Mouse (Mus musculus) embryonic facial prominence, embryonic 10.5 days (tissue): ENCODE data around the gene Noc3l. TPM values are rescaled to one million over a fixed set of nuclear protein-coding genes. Genes with fewer than 3 reads are reported as not detected.
A peak's percentile ranks its signal among the peaks of the same experiment; 100 is the strongest.

ENCODE experiments used
- DNase-seq: peaks from one replicate; pipeline ENCODE4 v3.0.0-alpha.2; 2017; ENCODE audit warnings: low spot score
- H3K27ac ChIP-seq: fragments of 300-500 bp; sonication (generic); replicated peaks from 2 replicates; pipeline ENCODE4 v1.5.1; 2016; ENCODE audit warnings: mild to moderate bottlenecking
- H3K27me3 ChIP-seq: fragments of 300-500 bp; sonication (generic); replicated peaks from 2 replicates; pipeline ENCODE4 v1.6.1; 2016; ENCODE audit warnings: low read depth, mild to moderate bottlenecking; ENCODE audit not compliant: poor library complexity, severe bottlenecking
- H3K36me3 ChIP-seq: fragments of 300-500 bp; sonication (generic); replicated peaks from 2 replicates; pipeline ENCODE4 v1.6.1; 2016; ENCODE audit warnings: mild to moderate bottlenecking, moderate library complexity
- H3K4me1 ChIP-seq: fragments of 300-500 bp; sonication (generic); 2 replicates; pipeline ENCODE4 v1.6.1; 2016
- H3K4me3 ChIP-seq: fragments of 300-500 bp; sonication (generic); 2 replicates; pipeline ENCODE4 v1.5.1; 2016; ENCODE audit warnings: mild to moderate bottlenecking, moderate library complexity
- H3K9me3 ChIP-seq: fragments of 300-500 bp; sonication (generic); 2 replicates; pipeline ENCODE4 v1.6.1; 2016; ENCODE audit warnings: mild to moderate bottlenecking
- WGBS: fragments of 180-500 bp; shearing (Covaris S2); methylation state at CpG from one replicate; pipeline ENCODE4 v1.1.7; 2016; 5-methylcytosine and 5-hydroxymethylcytosine counted together
- polyA plus RNA-seq: library from polyadenylated mRNA; unstranded; fragments of >200 nt; fragmentation: Nextera tagmentation; extraction: Ambion mirVana; gene quantifications from 2 replicates; pipeline ENCODE4 v1.2.1, GENCODE M21; 2016

Noc3l gene
- polyA plus RNA-seq, 1 experiment from 2014 or later = 11.1 TPM

DNA sequence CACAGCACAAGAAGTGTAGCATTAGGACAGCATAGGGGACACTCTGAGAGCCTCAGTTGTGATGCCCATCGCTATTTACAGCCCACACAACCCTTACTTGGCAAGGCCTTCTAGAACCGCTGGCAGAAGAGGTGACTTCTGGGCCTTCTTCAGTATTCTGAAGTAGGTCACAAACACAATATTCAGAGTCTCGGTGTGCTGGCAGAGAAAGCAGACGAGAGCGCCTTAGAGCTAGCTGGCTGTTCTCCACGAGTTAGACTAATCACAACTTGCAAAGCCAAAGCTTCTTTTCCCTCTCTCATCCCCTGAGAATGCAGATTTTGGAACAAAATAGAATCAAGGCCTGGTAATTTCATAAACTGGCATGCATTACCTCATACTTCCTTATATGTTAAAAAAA is 20.2 kb downstream of the Noc3l start:
- WGBS = 96% methylated on average over 6 of the region's 6 CpGs
- Histone ChIP-seq H3K4me3 (no peak overlapping the region), H3K36me3 (peaks cover 95% of the 10 kb centered on the region), H3K9me3 (no peaks in the 10 kb centered on the region), H3K27ac (no peak overlapping the region), H3K4me1 (no peaks in the 10 kb centered on the region), H3K27me3 (no peaks in the 10 kb centered on the region)
- no peak for DNase-seq

DNA sequence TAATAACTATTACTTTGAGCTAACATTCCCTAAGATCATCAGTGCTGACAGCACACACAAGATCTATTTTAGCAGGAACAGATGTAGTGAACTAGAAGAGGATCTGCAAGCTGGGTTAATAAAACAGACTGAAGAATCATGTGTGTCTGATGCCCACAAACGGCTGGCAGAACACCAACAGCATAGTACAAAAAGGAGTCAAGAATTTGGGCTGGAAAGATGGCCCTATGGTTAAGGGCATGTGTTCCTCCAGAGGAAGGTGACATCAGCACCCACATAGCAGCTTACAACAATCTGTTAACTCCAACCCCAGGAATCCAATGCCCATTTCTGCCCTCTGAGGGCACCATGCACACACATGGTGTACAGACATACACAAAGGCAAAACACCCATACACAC is 20.7 kb downstream of the Noc3l start:
- H3K4me3 ChIP-seq = no peak overlapping the region
- no peaks in the 10 kb centered on the region for H3K4me1 ChIP-seq
- H3K27ac ChIP-seq = no peak overlapping the region
- DNase-seq = no peak
- peaks cover 95% of the 10 kb centered on the region for H3K36me3 ChIP-seq
- WGBS = 94% methylated on average over 1 of the region's 1 CpGs
- H3K9me3 ChIP-seq = no peaks in the 10 kb centered on the region
- no peaks in the 10 kb centered on the region for H3K27me3 ChIP-seq

DNA sequence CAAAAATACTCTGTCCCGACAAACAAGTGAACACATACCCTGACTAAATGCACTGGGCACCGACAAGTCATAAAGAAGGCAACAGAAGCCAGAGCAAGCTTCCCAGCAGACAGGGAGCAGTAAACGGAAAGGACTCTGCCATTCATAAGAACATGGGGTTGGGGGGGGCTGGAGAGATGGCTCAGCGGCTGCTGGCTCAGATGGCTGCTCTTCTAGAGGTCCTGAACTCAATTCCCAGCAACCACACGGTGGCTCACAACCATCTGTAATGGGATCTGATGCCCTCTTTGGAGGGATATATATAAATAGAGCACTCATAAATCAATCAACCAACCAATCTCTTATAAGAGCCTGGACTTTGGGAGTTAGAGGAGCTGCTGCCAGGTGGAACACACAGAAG is 22.5 kb downstream of the Noc3l start:
- no peak overlapping the region for H3K4me3 ChIP-seq
- peaks cover 95% of the 10 kb centered on the region for H3K36me3 ChIP-seq
- H3K9me3 ChIP-seq = no peaks in the 10 kb centered on the region
- DNase-seq = no peak
- H3K4me1 ChIP-seq = no peaks in the 10 kb centered on the region
- no peak overlapping the region for H3K27ac ChIP-seq
- H3K27me3 ChIP-seq = no peaks in the 10 kb centered on the region
- WGBS = 86% methylated on average over 5 of the region's 5 CpGs

DNA sequence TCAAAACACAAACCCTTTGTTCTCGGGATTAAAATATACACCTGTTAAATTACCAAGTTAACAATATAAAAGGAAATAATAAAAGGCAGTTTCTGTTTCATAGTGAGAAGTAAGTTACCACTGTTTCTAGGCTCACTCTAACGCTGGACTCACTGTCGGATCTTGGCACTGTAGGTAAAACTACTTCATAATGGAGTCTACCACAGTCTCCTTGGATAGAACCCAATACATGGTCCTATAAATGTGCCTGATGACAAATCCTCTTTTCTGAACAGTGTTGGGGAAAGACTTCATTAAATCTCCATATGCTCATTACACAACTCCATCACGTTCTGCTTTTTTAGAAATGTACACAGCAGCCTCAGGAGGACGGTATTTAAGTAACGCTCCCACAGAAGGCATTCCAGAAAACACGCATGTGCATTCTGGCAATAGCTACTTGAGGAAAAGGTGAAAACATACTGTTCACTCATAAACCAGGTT is 25.4 kb downstream of the Noc3l start:
- no peak overlapping the region for H3K4me3 ChIP-seq
- 93% methylated on average over 7 of the region's 7 CpGs for WGBS
- no peaks in the 10 kb centered on the region for H3K4me1 ChIP-seq
- H3K36me3 ChIP-seq = peaks cover 100% of the 10 kb centered on the region
- no peaks in the 10 kb centered on the region for H3K27me3 ChIP-seq
- DNase-seq = no peak
- no peak overlapping the region for H3K27ac ChIP-seq
- H3K9me3 ChIP-seq = no peaks in the 10 kb centered on the region

DNA sequence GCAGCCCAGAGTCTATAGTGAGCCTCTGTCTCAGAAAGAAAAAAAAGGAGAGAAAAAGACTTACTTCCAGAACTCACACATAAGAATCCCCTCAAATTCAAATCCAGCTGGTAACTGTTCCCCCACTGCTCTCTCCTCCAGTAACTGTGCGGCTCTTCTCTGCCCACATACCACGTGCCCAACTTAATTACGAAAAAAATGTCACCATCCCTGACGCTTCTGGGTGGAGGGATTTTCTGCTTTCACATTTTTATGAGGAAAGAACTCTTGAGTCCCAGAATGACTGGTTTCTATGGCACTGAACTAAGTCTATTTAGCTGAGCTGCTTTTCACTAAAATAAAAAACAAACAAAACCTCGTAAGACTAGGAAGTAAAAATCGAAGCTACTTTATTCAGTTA is 31.3 kb downstream of the Noc3l start:
- Histone ChIP-seq H3K4me1 (no peaks in the 10 kb centered on the region), H3K36me3 (peaks cover 57% of the 10 kb centered on the region), H3K9me3 (no peaks in the 10 kb centered on the region), H3K27me3 (no peaks in the 10 kb centered on the region), H3K4me3 (no peak overlapping the region), H3K27ac (no peak overlapping the region)
- no peak for DNase-seq
- WGBS = 90% methylated on average over 6 of the region's 6 CpGs

DNA sequence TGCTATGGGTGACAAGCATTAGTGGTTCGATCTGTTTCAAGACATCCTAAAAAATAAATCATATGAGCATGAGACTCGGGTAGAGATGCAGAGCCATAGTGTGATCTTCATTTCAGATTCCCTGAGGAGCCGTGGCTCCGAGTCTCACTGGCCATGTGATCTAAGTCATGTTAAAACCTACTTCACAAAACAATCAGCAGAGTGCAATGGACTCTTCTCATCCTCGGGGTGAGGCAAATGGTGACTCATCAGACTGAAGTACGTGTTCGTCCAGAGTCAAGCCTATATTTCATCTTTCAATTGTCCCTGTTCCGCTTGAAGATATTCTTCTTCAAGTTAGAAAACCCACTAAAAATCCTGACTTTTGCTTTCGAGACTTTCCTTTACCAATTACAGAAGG is 35.5 kb downstream of the Noc3l start:
- H3K9me3 ChIP-seq = no peaks in the 10 kb centered on the region
- H3K27ac ChIP-seq = no peak overlapping the region
- no peak overlapping the region for H3K4me3 ChIP-seq
- WGBS = 89% methylated on average over 9 of the region's 9 CpGs
- H3K27me3 ChIP-seq = no peaks in the 10 kb centered on the region
- peaks cover 15% of the 10 kb centered on the region for H3K36me3 ChIP-seq
- no peaks in the 10 kb centered on the region for H3K4me1 ChIP-seq
- DNase-seq = no peak

DNA sequence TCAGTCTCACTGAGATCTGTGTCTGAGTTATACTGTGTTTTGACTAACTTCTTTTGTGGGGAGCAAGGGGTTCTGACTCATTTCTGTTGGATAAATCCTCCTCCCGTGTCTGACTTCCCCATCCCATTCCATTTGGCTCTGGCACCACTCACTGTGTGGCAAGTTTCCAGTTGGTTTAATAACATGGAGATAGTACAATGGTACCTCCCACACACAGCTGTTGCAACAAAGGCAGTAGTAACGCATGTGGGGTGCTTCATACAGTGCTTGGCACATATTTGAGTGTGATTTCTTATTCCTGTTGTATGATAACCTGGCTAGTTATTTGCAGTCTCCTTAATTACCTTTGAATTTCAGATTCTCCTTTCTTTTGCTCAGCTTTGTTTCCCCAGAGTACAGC is 40.2 kb downstream of the Noc3l start:
- 81% methylated on average over 2 of the region's 2 CpGs for WGBS
- Histone ChIP-seq H3K4me3 (no peak overlapping the region), H3K4me1 (no peaks in the 10 kb centered on the region), H3K9me3 (no peaks in the 10 kb centered on the region), H3K27me3 (no peaks in the 10 kb centered on the region), H3K36me3 (no peaks in the 10 kb centered on the region; the same call in 1 of the 2 replicates), H3K27ac (no peak overlapping the region)
- DNase-seq = no peak

DNA sequence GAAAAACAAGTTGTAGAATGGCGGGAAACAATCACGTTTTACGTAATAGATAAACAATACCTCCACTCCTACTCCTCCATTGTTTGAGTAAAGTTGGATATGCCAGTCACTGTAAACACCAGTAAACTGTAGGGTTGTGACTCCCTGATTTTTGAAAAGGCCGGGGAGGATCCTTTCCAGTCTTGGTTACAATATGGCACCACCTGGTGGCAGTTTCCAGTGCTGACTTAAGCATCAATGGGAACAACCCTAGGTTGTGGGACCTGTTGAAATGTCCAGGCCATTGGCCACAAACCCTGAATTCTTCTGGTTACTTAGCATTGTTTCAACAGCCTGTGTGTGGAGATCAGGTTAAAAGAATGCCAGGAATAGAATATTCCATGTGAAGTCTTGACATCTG is 43.5 kb downstream of the Noc3l start:
- no peak overlapping the region for H3K4me3 ChIP-seq
- no peaks in the 10 kb centered on the region for H3K9me3 ChIP-seq
- no peak overlapping the region for H3K27ac ChIP-seq
- H3K36me3 ChIP-seq = no peaks in the 10 kb centered on the region
- H3K27me3 ChIP-seq = no peaks in the 10 kb centered on the region
- no peaks in the 10 kb centered on the region for H3K4me1 ChIP-seq
- DNase-seq = peak; percentile 53
- 62% methylated on average over 4 of the region's 4 CpGs for WGBS

DNA sequence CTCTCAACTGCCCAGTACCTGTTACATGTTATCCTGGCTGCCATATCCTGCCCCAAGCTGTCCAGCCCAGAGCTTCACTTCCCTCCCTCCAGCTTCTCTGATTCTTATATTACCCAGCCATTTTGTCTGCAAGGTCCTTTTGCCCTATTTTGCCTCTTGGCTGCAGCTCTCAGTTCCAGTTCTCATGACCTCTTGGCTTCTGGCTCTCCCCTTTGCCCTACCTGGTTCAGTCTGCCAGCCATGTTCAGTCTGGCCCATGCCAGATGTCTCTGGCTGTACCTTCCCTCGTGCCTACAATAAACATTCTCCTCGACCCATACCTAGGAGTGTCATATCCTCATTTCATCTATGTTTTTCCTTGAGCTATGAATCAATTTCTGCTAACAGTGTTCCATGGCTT is 52.7 kb downstream of the Noc3l start:
- Histone ChIP-seq H3K4me1 (no peaks in the 10 kb centered on the region), H3K9me3 (no peaks in the 10 kb centered on the region), H3K4me3 (no peak overlapping the region), H3K27me3 (no peaks in the 10 kb centered on the region), H3K36me3 (no peaks in the 10 kb centered on the region), H3K27ac (no peak overlapping the region)
- DNase-seq = no peak
- 72% methylated on average over 2 of the region's 2 CpGs for WGBS

DNA sequence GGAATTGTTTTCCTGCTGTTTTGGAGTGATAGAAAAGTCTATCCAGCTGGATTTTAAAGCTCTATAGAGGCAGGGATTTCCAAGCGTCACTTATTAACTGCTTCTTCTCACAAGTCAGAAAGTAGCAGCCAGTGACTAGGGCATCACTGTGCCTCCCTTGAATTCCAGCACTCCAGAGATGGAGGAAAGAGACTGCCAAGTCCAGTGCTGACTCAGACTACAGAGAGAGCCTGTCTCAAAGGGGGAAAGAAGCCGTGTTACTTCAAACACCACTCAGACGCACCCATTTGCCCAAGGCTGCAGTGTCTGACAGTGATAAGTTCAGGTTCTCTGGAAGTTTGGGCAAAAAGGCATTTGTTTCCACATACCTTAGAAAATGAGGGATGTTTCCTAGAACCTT is 58.6 kb downstream of the Noc3l start:
- no peak for DNase-seq

DNA sequence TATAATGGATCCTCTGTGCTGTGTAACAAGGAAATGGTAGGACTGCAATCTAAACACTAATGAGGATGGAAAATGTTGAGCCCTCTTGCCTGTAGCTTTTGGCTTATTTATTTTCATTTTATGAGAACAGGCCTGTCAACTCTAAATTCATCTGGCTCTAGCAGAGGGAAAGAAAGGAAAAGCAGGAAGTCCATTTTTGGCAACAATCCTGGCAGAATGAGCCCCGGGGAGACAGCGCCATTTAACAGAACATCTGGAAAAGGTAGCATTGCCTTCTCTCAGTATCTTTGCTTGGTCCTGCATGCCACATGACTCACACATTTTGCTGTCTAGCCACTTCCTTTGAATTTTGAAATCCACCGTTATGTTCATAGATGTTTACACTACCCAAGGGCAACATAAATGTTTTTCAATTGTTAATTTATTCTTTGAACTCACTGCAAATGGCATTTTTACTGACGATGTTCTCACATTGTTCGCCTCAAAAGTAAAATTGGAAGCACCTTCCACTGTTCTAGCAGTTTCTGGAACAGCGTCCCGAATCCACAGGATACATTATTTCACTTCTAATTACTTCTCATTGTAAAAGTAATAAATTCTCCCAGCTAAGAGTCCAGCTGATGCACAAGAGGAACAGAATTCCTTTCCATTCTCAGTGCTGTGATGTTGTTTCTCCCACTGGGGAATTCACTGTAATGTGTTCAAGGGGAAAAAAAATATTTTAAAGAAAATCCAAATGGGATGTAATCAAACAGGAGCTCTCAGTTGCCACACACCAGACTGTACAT is 60.2 kb downstream of the Noc3l start:
- no peak for DNase-seq
- Histone ChIP-seq H3K27ac (no peak overlapping the region), H3K4me3 (no peak overlapping the region), H3K9me3 (no peaks in the 10 kb centered on the region), H3K36me3 (no peaks in the 10 kb centered on the region), H3K4me1 (no peaks in the 10 kb centered on the region), H3K27me3 (no peaks in the 10 kb centered on the region)
- WGBS = 73% methylated on average over 7 of the region's 7 CpGs

More for the DNA sequence above, 58.6 kb downstream of the Noc3l start:
- no peaks in the 10 kb centered on the region for H3K4me1 ChIP-seq
- no peak overlapping the region for H3K27ac ChIP-seq
- H3K9me3 ChIP-seq = no peaks in the 10 kb centered on the region
- H3K27me3 ChIP-seq = no peaks in the 10 kb centered on the region
- 80% methylated on average over 3 of the region's 3 CpGs for WGBS
- no peaks in the 10 kb centered on the region for H3K36me3 ChIP-seq
- no peak overlapping the region for H3K4me3 ChIP-seq

DNA sequence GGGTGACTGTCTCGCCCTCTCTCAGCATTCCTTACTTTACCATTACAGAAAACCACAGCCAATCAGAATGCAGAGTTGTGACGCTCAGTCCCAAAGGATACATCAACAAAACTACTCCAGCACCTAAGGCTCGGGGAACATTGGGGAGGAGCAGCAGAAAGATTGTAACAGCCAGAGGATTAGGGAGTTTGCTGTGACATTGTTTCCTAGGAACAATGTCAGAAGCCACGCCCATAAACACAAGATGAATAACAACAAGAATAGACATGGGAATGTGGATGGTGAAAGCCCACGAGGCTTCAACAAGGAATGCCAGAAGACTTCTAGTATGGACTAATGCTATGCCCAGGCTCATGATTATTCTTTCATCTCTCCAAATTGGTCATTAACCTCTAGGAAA is 61.0 kb downstream of the Noc3l start:
- H3K27ac ChIP-seq = no peak overlapping the region
- no peaks in the 10 kb centered on the region for H3K36me3 ChIP-seq
- no peak for DNase-seq
- WGBS = 68% methylated on average over 5 of the region's 5 CpGs
- H3K9me3 ChIP-seq = no peaks in the 10 kb centered on the region
- H3K4me1 ChIP-seq = no peaks in the 10 kb centered on the region
- H3K4me3 ChIP-seq = no peak overlapping the region
- no peaks in the 10 kb centered on the region for H3K27me3 ChIP-seq

DNA sequence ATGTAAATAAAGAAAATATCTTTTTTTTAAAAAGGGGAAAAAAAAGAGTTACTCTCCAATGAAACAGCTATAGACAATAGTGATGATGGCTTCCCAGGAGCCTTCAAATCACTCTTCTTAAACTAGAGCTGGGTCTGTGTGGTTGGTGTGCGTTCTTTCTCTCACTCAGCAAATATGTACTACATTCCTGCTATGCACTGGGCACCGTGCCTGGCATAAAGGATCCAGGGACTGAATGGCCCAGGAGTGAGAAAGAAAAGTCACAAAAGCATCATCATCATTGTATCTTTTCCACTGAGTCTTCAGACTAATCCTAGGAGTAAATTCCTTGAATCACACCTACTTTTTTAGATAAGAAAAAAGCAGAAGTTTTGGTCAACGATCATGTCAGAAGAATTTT is 61.9 kb downstream of the Noc3l start:
- DNase-seq = no peak
- WGBS = 95% methylated on average over 3 of the region's 3 CpGs
- H3K4me1 ChIP-seq = no peaks in the 10 kb centered on the region

More for the DNA sequence above, 61.9 kb downstream of the Noc3l start:
- H3K9me3 ChIP-seq = no peaks in the 10 kb centered on the region
- no peaks in the 10 kb centered on the region for H3K36me3 ChIP-seq
- no peak overlapping the region for H3K4me3 ChIP-seq
- H3K27me3 ChIP-seq = no peaks in the 10 kb centered on the region
- no peak overlapping the region for H3K27ac ChIP-seq
